Mouse (Mus musculus) adrenal gland, adult 10 weeks (tissue): ENCODE measurements around the gene Mdp1. TPM values are rescaled to one million over a fixed set of nuclear protein-coding genes. Genes with fewer than 3 reads are reported as not detected.

Experiments used
- polyA plus RNA-seq: library from polyadenylated mRNA; stranded (reverse); fragments of 350-450 nt; fragmentation: Illumina TruSeq; extraction: RNeasy Lipid Tissue Mini Kit (QIAGEN cat#74804); gene quantifications from one replicate; pipeline ENCODE4 v1.2.3, GENCODE M21; 2014; ENCODE audit warnings: low read depth, low replicate concordance

Mdp1 gene
- polyA plus RNA-seq = 32.2 TPM

GRCm38 (mm10) chr14:55659960-55660573 is at the start of gene Mdp1:
TSS of gene Mdp1 (minus strand) at chr14:55660508.

GRCm38 (mm10) chr14:55681160-55682117 is 21.1 kb upstream of the Mdp1 start, which contains the start of gene Tinf2:
TSS of gene Tinf2 (minus strand) at chr14:55681820.

GRCm38 (mm10) chr14:55671833-55672740 is 11.8 kb upstream of the Mdp1 start, which contains the start of the genes Gmpr2 and Nedd8:
TSS of gene Gmpr2 (plus strand) at chr14:55671941.
TSS of gene Nedd8 (minus strand) at chr14:55672124.

GRCm38 (mm10) chr14:55649884-55650283 is 10.4 kb downstream of the Mdp1 start, which contains the start of gene Tssk4:
TSS of gene Tssk4 (plus strand) at chr14:55650184.

GRCm38 (mm10) chr14:55643060-55643907 is 17.0 kb downstream of the Mdp1 start, which contains the start of gene Tm9sf1:
TSS of gene Tm9sf1 (minus strand) at chr14:55643806.

GRCm38 (mm10) chr14:55637795-55638194 is 22.5 kb downstream of the Mdp1 start, which contains the start of gene Gm49378:
TSS of gene Gm49378 (minus strand) at chr14:55637895.

GRCm38 (mm10) chr14:55635523-55636007 is 24.7 kb downstream of the Mdp1 start, which contains the start of gene Ipo4:
TSS of gene Ipo4 (minus strand) at chr14:55635957.

GRCm38 (mm10) chr14:55617822-55618221 is 42.5 kb downstream of the Mdp1 start, which contains the start of gene Rec8:
TSS of gene Rec8 (plus strand) at chr14:55618037.

Other genes with a start within 250 kb of the Mdp1 start
- gene Dhrs4, start 181.8 kb downstream of the Mdp1 start, polyA plus RNA-seq = 46.8 TPM
- not detected for gene Carmil3, start 169.9 kb downstream of the Mdp1 start, polyA plus RNA-seq
- not detected for gene Cpne6, start 150.1 kb downstream of the Mdp1 start, polyA plus RNA-seq
- gene Nrl, start 135.5 kb downstream of the Mdp1 start, polyA plus RNA-seq = not detected
- 4.3 TPM for gene Pck2, start 120.2 kb downstream of the Mdp1 start, polyA plus RNA-seq
- gene Dcaf11, start 100.5 kb downstream of the Mdp1 start, polyA plus RNA-seq = 19.7 TPM
- not detected for gene A730061H03Rik, start 100.1 kb downstream of the Mdp1 start, polyA plus RNA-seq
- gene Fitm1, start 84.9 kb downstream of the Mdp1 start, polyA plus RNA-seq = not detected
- gene Psme1, start 82.4 kb downstream of the Mdp1 start, polyA plus RNA-seq = 266 TPM
- 10.2 TPM for gene Emc9, start 75.2 kb downstream of the Mdp1 start, polyA plus RNA-seq
- gene Psme2, start 69.4 kb downstream of the Mdp1 start, polyA plus RNA-seq = 161 TPM
- gene Rnf31, start 68.8 kb downstream of the Mdp1 start, polyA plus RNA-seq = 6.4 TPM
- gene Irf9, start 56.9 kb downstream of the Mdp1 start, polyA plus RNA-seq = 44.9 TPM
- 2.4 TPM for gene Rec8, start 42.5 kb downstream of the Mdp1 start, polyA plus RNA-seq
- gene Ipo4, start 24.6 kb downstream of the Mdp1 start, polyA plus RNA-seq = 13.4 TPM
- 1.7 TPM for gene Gm49378, start 22.6 kb downstream of the Mdp1 start, polyA plus RNA-seq
- gene Tm9sf1, start 16.7 kb downstream of the Mdp1 start, polyA plus RNA-seq = 48.9 TPM
- not detected for gene Tssk4, start 10.3 kb downstream of the Mdp1 start, polyA plus RNA-seq
- 44.1 TPM for gene Gmpr2, start 11.4 kb upstream of the Mdp1 start, polyA plus RNA-seq
- gene Nedd8, start 11.6 kb upstream of the Mdp1 start, polyA plus RNA-seq = 81.5 TPM
- 10.6 TPM for gene Tinf2, start 21.3 kb upstream of the Mdp1 start, polyA plus RNA-seq
- gene Tgm1, start 53.4 kb upstream of the Mdp1 start, polyA plus RNA-seq = not detected
- 0.47 TPM for gene Rabggta, start 61.8 kb upstream of the Mdp1 start, polyA plus RNA-seq
- 15.6 TPM for gene Dhrs1, start 85.2 kb upstream of the Mdp1 start, polyA plus RNA-seq
- gene Nop9, start 85.2 kb upstream of the Mdp1 start, polyA plus RNA-seq = 6.7 TPM
- gene Cideb, start 98.0 kb upstream of the Mdp1 start, polyA plus RNA-seq = not detected
- gene Ltb4r2, start 100.9 kb upstream of the Mdp1 start, polyA plus RNA-seq = not detected
- 0.41 TPM for gene Ltb4r1, start 105.5 kb upstream of the Mdp1 start, polyA plus RNA-seq
- 1.1 TPM for gene Adcy4, start 123.6 kb upstream of the Mdp1 start, polyA plus RNA-seq
- gene Ripk3, start 128.4 kb upstream of the Mdp1 start, polyA plus RNA-seq = not detected
- gene Nfatc4, start 162.6 kb upstream of the Mdp1 start, polyA plus RNA-seq = 2.6 TPM
- gene Nynrin, start 193.5 kb upstream of the Mdp1 start, polyA plus RNA-seq = 0.41 TPM
- not detected for gene Cbln3, start 223.9 kb upstream of the Mdp1 start, polyA plus RNA-seq
- gene Khnyn, start 224.4 kb upstream of the Mdp1 start, polyA plus RNA-seq = 9.7 TPM
- gene Sdr39u1, start 239.8 kb upstream of the Mdp1 start, polyA plus RNA-seq = 16.7 TPM